Mouse (Mus musculus) bone marrow, adult 2 months (tissue): ENCODE data around the gene Casq1.

Experiments used
- CTCF ChIP-seq: fragments of 200-500 bp; IDR thresholded peaks from 2 replicates; pipeline ENCODE4 v1.5.1; 2011; ENCODE audit warnings: low read length, control low read depth; ENCODE audit not compliant: control insufficient read depth, insufficient read depth
- POLR2A ChIP-seq: fragments of 200-500 bp; IDR thresholded peaks from 2 replicates; pipeline ENCODE4 v1.6.1; 2011; ENCODE audit warnings: low read depth, mild to moderate bottlenecking, control low read depth, low read length, borderline replicate concordance; ENCODE audit not compliant: control insufficient read depth

GRCm38 (mm10) chr1:172191578-172191977 lies 28.1 kb downstream of the Casq1 start:
- TF ChIP-seq CTCF: no peak
- TF ChIP-seq POLR2A: no peak
